ENCODE assay signal across 21 mouse cellular contexts in genomic region chr2:115918561-115918960, GRCm38 (mm10).
A peak's percentile ranks its signal among the peaks of the same experiment; 100 is the strongest.
DNase-seq lines count a peak whose midpoint lies in the region; ATAC-seq and TF ChIP-seq lines count a peak whose summit lies in the region.
"Had no signal": no experiment of that assay in that cellular context is flagged by ENCODE, and none has a peak within 500 bp of the region (broad histone marks: within the 10 kb centered on the region; RNA-seq: fewer than 3 reads in every experiment).

No protein-coding gene starts in this region.

- no peak overlapping the region for H3K27ac ChIP-seq in intestine, embryonic 15.5 days
- H3K27ac ChIP-seq in intestine, embryonic 16.5 days (ENCODE audit: low read length), result no peak overlapping the region
- peak overlapping the region; percentile 54; the same call in 1 of the 2 replicates for H3K27ac ChIP-seq in intestine, postnatal 0 days (ENCODE audit: low read depth, low read length)
- peak overlapping the region; percentile 48; the same call in 1 of the 2 replicates for H3K27ac ChIP-seq in small intestine, adult 2 months (ENCODE audit: insufficient read depth, low read depth, low read length)
- H3K27ac ChIP-seq in cerebellum, adult 2 months (ENCODE audit: insufficient read depth, low read length), result no peak overlapping the region
- H3K27ac ChIP-seq in forebrain, embryonic 13.5 days, result no peak overlapping the region

- H3K27me3 ChIP-seq in intestine, embryonic 15.5 days (replicated peaks), result no peaks in the 10 kb centered on the region
- no peaks in the 10 kb centered on the region for H3K27me3 ChIP-seq in intestine, embryonic 16.5 days (replicated peaks; ENCODE audit: control insufficient read depth, insufficient read depth, low read length)
- H3K27me3 ChIP-seq in intestine, postnatal 0 days (replicated peaks; ENCODE audit: control insufficient read depth, insufficient read depth, low read length), result no peaks in the 10 kb centered on the region
- H3K27me3 ChIP-seq in small intestine, adult 2 months (ENCODE audit: control insufficient read depth, insufficient read depth, low read length), result no peaks in the 10 kb centered on the region
- no peaks in the 10 kb centered on the region; the same call in 1 of the 2 replicates for H3K27me3 ChIP-seq in cerebellum, adult 2 months (ENCODE audit: control insufficient read depth, insufficient read depth, low read length)
- H3K27me3 ChIP-seq in forebrain, embryonic 13.5 days, result no peaks in the 10 kb centered on the region
- H3K27me3 ChIP-seq: CH12.LX, Patski had no signal

- H3K9me3 ChIP-seq in intestine, embryonic 15.5 days, result no peaks in the 10 kb centered on the region
- H3K9me3 ChIP-seq in intestine, embryonic 16.5 days (ENCODE audit: control insufficient read depth, low read length), result no peaks in the 10 kb centered on the region
- H3K9me3 ChIP-seq in intestine, postnatal 0 days (ENCODE audit: control insufficient read depth), result no peaks in the 10 kb centered on the region
- H3K9me3 ChIP-seq in forebrain, embryonic 13.5 days (replicated peaks), result no peaks in the 10 kb centered on the region

- no peak for TF ChIP-seq POLR2A in small intestine, adult 2 months (IDR thresholded peaks at IDR 0.05; ENCODE audit: low read depth, low read length)
- no peak for TF ChIP-seq POLR2A in cerebellum, adult 2 months (IDR thresholded peaks at IDR 0.05; ENCODE audit: borderline replicate concordance, insufficient read depth, low read length)

- no peaks in the 10 kb centered on the region for H3K4me1 ChIP-seq in intestine, embryonic 15.5 days (replicated peaks)
- no peaks in the 10 kb centered on the region for H3K4me1 ChIP-seq in intestine, embryonic 16.5 days (ENCODE audit: control insufficient read depth, insufficient read depth, low read length)
- 0 out of 2 replicates have a peak, but pooled peaks cover 2% of the 10 kb centered on the region for H3K4me1 ChIP-seq in intestine, postnatal 0 days (replicated peaks; ENCODE audit: control insufficient read depth, insufficient read depth, low read length)
- H3K4me1 ChIP-seq in small intestine, adult 2 months (ENCODE audit: control insufficient read depth, insufficient read depth, insufficient read length, low read length), result peaks cover 19% of the 10 kb centered on the region; the same call in 1 of the 2 replicates
- no peaks in the 10 kb centered on the region for H3K4me1 ChIP-seq in cerebellum, adult 2 months (ENCODE audit: control insufficient read depth, insufficient read depth, low read length)
- H3K4me1 ChIP-seq in forebrain, embryonic 13.5 days, result peaks cover 58% of the 10 kb centered on the region

- H3K9ac ChIP-seq in intestine, embryonic 15.5 days, result no peak overlapping the region
- H3K9ac ChIP-seq in intestine, embryonic 16.5 days (ENCODE audit: low read depth, low read length), result no peak overlapping the region
- H3K9ac ChIP-seq in intestine, postnatal 0 days (ENCODE audit: low read depth, low read length), result no peak overlapping the region
- H3K9ac ChIP-seq in forebrain, embryonic 13.5 days, result no peak overlapping the region

- no peak overlapping the region for H3K4me3 ChIP-seq in intestine, embryonic 15.5 days (replicated peaks)
- no peak overlapping the region for H3K4me3 ChIP-seq in intestine, embryonic 16.5 days (ENCODE audit: low read length)
- no peak overlapping the region for H3K4me3 ChIP-seq in intestine, postnatal 0 days (ENCODE audit: low read depth, low read length)
- no peak overlapping the region for H3K4me3 ChIP-seq in small intestine, adult 2 months (ENCODE audit: low read depth, low read length)
- H3K4me3 ChIP-seq in cerebellum, adult 2 months (replicated peaks; ENCODE audit: insufficient read depth, low read depth, low read length), result no peak overlapping the region
- no peak overlapping the region for H3K4me3 ChIP-seq in forebrain, embryonic 13.5 days

- H3K36me3 ChIP-seq in intestine, embryonic 15.5 days, result no peaks in the 10 kb centered on the region
- no peaks in the 10 kb centered on the region for H3K36me3 ChIP-seq in intestine, embryonic 16.5 days (ENCODE audit: control insufficient read depth, insufficient read depth, low read length)
- no peaks in the 10 kb centered on the region for H3K36me3 ChIP-seq in intestine, postnatal 0 days (ENCODE audit: control insufficient read depth, insufficient read depth)
- H3K36me3 ChIP-seq in small intestine, adult 2 months (ENCODE audit: control insufficient read depth, insufficient read depth, low read length), result no peaks in the 10 kb centered on the region
- peaks cover 36% of the 10 kb centered on the region for H3K36me3 ChIP-seq in forebrain, embryonic 13.5 days (ENCODE audit: poor library complexity, severe bottlenecking)
- H3K36me3 ChIP-seq: G1E had no signal

- H3K4me2 ChIP-seq in intestine, embryonic 15.5 days (replicated peaks), result no peak overlapping the region
- H3K4me2 ChIP-seq in intestine, embryonic 16.5 days (ENCODE audit: low read depth, low read length), result no peak overlapping the region
- H3K4me2 ChIP-seq in intestine, postnatal 0 days (replicated peaks; ENCODE audit: low read depth), result no peak overlapping the region
- H3K4me2 ChIP-seq in forebrain, embryonic 13.5 days, result no peak overlapping the region

- TF ChIP-seq CTCF in intestine, postnatal 0 days (IDR thresholded peaks at IDR 0.05; ENCODE audit: low read depth), result no peak
- no peak for TF ChIP-seq CTCF in small intestine, adult 2 months (IDR thresholded peaks at IDR 0.05; ENCODE audit: extremely low read depth, insufficient read length, insufficient replicate concordance, low read depth, low read length)
- TF ChIP-seq CTCF in cerebellum, adult 2 months (IDR thresholded peaks at IDR 0.05; ENCODE audit: borderline replicate concordance, insufficient read depth, low read depth, low read length), result no peak

- ATAC-seq in intestine, embryonic 15.5 days, result peak; percentile 53; the same call in 1 of the 2 replicates
- ATAC-seq in intestine, embryonic 16.5 days, result peak; percentile 74
- ATAC-seq in intestine, postnatal 0 days, result peak; percentile 75
- ATAC-seq in forebrain, embryonic 13.5 days, result no peak
- ATAC-seq: activated CD4-positive, CD25-positive, alpha-beta regulatory T cell, adult 4 months; CD4-positive, CD25-positive, alpha-beta regulatory T cell, adult 4 months; Patski had no signal

- no peak for DNase-seq in left cerebral cortex, adult 9 months (ENCODE audit: low spot score in 2 of 2)
- no peak for DNase-seq in layer of hippocampus, adult 8-10 months (ENCODE audit: low spot score in 2 of 2)
- DNase-seq in cerebellum, adult 2 months, result no peak
- DNase-seq: adrenal gland, adult 2 months; adrenal gland, adult 8-10 months; adrenal gland, postnatal 10 days; adrenal gland, postnatal 14 days; adrenal gland, postnatal 25 days; B cell, adult 2 months; cerebellum, adult 11 months; cerebellum, adult 11-12 months had no signal

Comparison
In these comparisons a context has a peak if more than half of its experiments do, and no peak if none do; other contexts are left out.
1. H3K27ac ChIP-seq: peak in intestine, postnatal 0 days (single experiment) and small intestine, adult 2 months (single experiment); none in intestine, embryonic 15.5 days (single experiment), intestine, embryonic 16.5 days (single experiment), cerebellum, adult 2 months (single experiment) and forebrain, embryonic 13.5 days (single experiment).